Mouse (Mus musculus) brain, embryonic 14.5 days (tissue): ENCODE data around the gene Ccdc88c.

Experiments
- CTCF ChIP-seq: fragments of 200-500 bp; IDR thresholded peaks from 2 replicates; pipeline ENCODE4 v1.5.1; 2012; ENCODE audit warnings: inconsistent platforms, mild to moderate bottlenecking, moderate library complexity, borderline replicate concordance; ENCODE audit not compliant: insufficient read depth, insufficient read length; ENCODE audit errors: extremely low read depth
- POLR2A ChIP-seq: fragments of 200-500 bp; IDR thresholded peaks from 2 replicates; pipeline ENCODE4 v1.6.1; 2012; ENCODE audit warnings: mild to moderate bottlenecking, inconsistent platforms, borderline replicate concordance; ENCODE audit not compliant: poor library complexity, insufficient read depth, insufficient read length, severe bottlenecking; ENCODE audit errors: extremely low read depth

GRCm38 (mm10) chr12:100867097-100867496 lies 161.8 kb downstream of the Ccdc88c start:
- no peak for TF ChIP-seq POLR2A
- TF ChIP-seq CTCF = no peak
